Mouse (Mus musculus): Measurements from ENCODE around the gene Bbs7. TPM values are rescaled to one million over a fixed set of nuclear protein-coding genes. Genes with fewer than 3 reads are reported as not detected.

Gene Bbs7
- polyA plus RNA-seq, 1 experiment from 2014 or later = 9.9 TPM

DNA sequence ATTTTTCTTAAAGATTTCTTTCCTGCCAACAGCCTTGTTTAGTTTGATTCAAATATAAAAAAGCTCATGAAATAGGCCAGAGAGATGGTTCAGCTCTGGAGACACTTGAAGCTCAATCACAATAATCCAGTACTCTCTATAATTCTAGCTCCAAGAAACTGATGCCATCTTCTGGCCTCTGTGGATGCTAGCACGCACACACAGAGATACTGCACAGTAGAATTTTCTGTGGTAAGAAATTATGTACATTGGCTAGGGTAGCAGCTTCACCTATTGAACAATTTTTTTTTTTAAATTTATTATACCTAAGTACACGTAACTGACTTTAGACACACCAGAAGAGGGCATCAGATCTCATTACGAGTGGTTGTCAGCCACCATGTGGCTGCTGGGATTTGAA is 49.6 kb downstream of the Bbs7 start:
- Histone ChIP-seq H3K4me2 (no peak overlapping the region), H3K9ac (ENCODE audit: low read depth, low read length) (no peak overlapping the region), H3K27me3 (replicated peaks; ENCODE audit: control insufficient read depth, insufficient read depth, low read length) (no peaks in the 10 kb centered on the region), H3K36me3 (ENCODE audit: control insufficient read depth, insufficient read depth, low read length) (peaks cover 39% of the 10 kb centered on the region), H3K27ac (ENCODE audit: low read depth, low read length) (no peak overlapping the region), H3K9me3 (ENCODE audit: control insufficient read depth, low read length) (no peaks in the 10 kb centered on the region), H3K4me1 (replicated peaks; ENCODE audit: control insufficient read depth, insufficient read depth, low read length) (no peaks in the 10 kb centered on the region), H3K4me3 (ENCODE audit: low read depth, low read length) (no peak overlapping the region)
- DNase-seq (ENCODE audit: low spot score) (no peak), ATAC-seq (replicated peaks; ENCODE audit: low FRiP score) (no peak; the same call in 1 of the 2 replicates)
- WGBS = 90% methylated on average over 3 of the region's 3 CpGs

DNA sequence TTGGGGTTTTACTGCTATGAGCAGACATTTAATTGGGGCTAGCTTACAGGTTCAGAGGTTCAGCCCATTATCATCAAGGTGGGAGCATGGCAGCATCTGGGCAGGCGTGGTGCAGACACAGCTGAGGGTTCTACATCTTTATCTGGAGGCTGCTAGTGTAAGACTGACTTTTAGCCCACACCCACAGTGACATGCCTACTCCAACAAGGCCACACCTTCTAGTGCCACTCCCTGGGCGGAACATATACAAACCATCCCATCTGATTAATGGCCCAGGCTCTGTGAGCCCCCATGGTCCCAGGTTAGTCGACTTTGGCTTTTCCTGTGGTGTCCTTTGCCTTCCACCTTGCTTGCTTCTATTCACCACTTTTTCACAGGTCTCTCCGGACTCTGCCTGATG is 53.7 kb downstream of the Bbs7 start:
- Histone ChIP-seq H3K4me2 (no peak overlapping the region), H3K27ac (ENCODE audit: low read depth, low read length) (no peak overlapping the region), H3K9me3 (ENCODE audit: control insufficient read depth, low read length) (no peaks in the 10 kb centered on the region), H3K4me3 (ENCODE audit: low read depth, low read length) (no peak overlapping the region), H3K36me3 (ENCODE audit: control insufficient read depth, insufficient read depth, low read length) (peaks cover 34% of the 10 kb centered on the region), H3K9ac (ENCODE audit: low read depth, low read length) (no peak overlapping the region), H3K4me1 (replicated peaks; ENCODE audit: control insufficient read depth, insufficient read depth, low read length) (no peaks in the 10 kb centered on the region), H3K27me3 (replicated peaks; ENCODE audit: control insufficient read depth, insufficient read depth, low read length) (no peaks in the 10 kb centered on the region)
- WGBS = 68% methylated on average over 4 of the region's 4 CpGs
- ATAC-seq (replicated peaks; ENCODE audit: low FRiP score) (peak; percentile 82), DNase-seq (ENCODE audit: low spot score) (no peak)

DNA sequence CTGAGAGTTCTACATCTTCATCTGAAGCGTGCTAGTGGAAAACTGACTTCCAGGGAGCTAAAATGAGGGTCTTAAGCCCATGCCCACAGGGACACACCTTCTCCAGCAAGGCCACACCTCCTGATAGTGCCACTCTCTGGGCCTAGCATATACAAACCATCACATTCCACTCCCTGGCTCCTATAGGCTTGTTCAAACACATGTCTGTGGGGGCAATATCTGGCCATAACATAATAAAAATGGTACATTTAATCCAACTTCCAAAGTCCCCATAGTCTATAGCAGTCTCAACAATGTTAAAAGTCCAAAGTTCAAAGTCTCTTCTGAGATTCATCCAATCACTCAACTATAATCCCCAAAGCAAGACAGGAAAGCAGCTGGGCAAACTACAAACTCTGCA is 55.7 kb downstream of the Bbs7 start:
- no peak for DNase-seq (ENCODE audit: low spot score)
- Histone ChIP-seq H3K36me3 (ENCODE audit: control insufficient read depth, insufficient read depth, low read length) (peaks cover 29% of the 10 kb centered on the region), H3K4me3 (ENCODE audit: low read depth, low read length) (no peak overlapping the region), H3K4me2 (no peak overlapping the region), H3K9me3 (ENCODE audit: control insufficient read depth, low read length) (no peaks in the 10 kb centered on the region), H3K9ac (ENCODE audit: low read depth, low read length) (no peak overlapping the region), H3K27me3 (replicated peaks; ENCODE audit: control insufficient read depth, insufficient read depth, low read length) (no peaks in the 10 kb centered on the region), H3K4me1 (replicated peaks; ENCODE audit: control insufficient read depth, insufficient read depth, low read length) (no peaks in the 10 kb centered on the region), H3K27ac (ENCODE audit: low read depth, low read length) (no peak overlapping the region)
- 88% methylated on average over 1 of the region's 1 CpGs for WGBS
- no peak for ATAC-seq (replicated peaks; ENCODE audit: low FRiP score)

DNA sequence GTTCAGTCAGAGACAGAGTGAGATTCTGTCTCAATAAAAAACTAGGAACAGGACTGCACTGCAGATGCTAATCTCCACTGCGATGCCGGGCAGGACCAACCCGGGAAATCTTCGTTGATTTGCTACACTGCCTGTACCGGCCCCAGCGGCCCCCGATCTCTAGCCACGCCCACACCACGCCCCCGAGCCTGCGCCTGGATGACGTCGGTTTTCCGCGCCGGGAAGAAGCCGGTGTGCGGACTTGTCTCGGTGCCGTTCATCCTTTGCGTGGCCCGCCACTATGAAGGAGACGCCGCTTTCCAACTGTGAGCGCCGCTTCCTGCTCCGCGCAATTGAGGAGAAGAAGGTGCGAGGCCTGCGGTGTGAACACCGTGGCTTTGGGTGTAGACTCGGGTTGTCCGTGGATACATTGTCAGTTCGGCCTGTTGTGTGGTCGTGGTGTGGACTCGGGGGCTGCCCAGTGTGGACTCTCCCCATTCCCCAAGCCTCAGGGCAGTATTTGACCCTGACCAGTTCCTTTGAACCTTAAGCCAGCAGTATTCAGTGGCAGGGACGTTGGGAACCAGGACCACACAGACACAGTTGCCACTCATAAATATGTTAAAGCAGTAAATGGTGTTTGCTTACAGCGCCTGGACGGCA is 60.8 kb downstream of the Bbs7 start, which contains the start of gene Exosc9:
Gene Exosc9 (plus strand): TSS at position 201 of the 642 bp plus-strand sequence.
- H3K9me3 ChIP-seq (ENCODE audit: control insufficient read depth, low read length) = no peaks in the 10 kb centered on the region
- peak within 1 kb of the TSS; percentile 85 for H3K4me2 ChIP-seq
- WGBS = under 1% methylated on average over 39 of the region's 39 CpGs
- ATAC-seq (replicated peaks; ENCODE audit: low FRiP score) (peak; percentile 94), DNase-seq (ENCODE audit: low spot score) (peak; percentile 96)
- peak within 1 kb of the TSS; percentile 82 for H3K4me3 ChIP-seq (ENCODE audit: low read depth, low read length)
- peaks cover 5% of the 10 kb centered on the region; the same call in 1 of the 2 replicates for H3K4me1 ChIP-seq (replicated peaks; ENCODE audit: control insufficient read depth, insufficient read depth, low read length)
- H3K27ac ChIP-seq (ENCODE audit: low read depth, low read length) = no peak within 1 kb of the TSS
- H3K9ac ChIP-seq (ENCODE audit: low read depth, low read length) = peak within 1 kb of the TSS; percentile 70
- peaks cover 18% of the 10 kb centered on the region for H3K36me3 ChIP-seq (ENCODE audit: control insufficient read depth, insufficient read depth, low read length)
- no peaks in the 10 kb centered on the region for H3K27me3 ChIP-seq (replicated peaks; ENCODE audit: control insufficient read depth, insufficient read depth, low read length)

DNA sequence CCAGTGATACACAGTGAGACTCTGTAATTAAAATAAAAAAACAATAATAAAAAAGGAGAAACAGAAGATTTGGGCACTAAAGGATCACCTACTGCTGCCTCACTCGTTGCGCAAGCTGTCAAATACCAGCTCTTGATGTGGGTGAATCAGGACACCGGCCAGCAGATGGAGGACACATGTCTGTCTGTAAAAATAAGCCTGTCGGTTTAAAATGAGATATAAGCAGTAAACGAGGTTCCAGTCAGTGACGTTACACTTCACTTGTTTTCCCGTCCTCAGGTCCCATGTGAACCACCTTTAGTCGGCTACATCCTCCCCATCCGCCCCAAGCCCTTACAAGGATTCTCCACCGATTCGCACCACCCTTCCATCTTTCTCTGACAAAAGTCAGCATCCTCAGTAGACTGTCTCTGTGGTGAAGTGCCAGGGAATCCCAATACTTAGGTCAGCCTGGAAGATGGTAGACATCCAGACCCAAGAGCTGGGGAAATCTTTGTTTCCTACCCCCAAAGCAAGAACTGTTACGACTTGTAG is 61.4 kb downstream of the Bbs7 start:
- peaks cover 5% of the 10 kb centered on the region; the same call in 1 of the 2 replicates for H3K4me1 ChIP-seq (replicated peaks; ENCODE audit: control insufficient read depth, insufficient read depth, low read length)
- peak overlapping the region; percentile 70 for H3K9ac ChIP-seq (ENCODE audit: low read depth, low read length)
- H3K36me3 ChIP-seq (ENCODE audit: control insufficient read depth, insufficient read depth, low read length) = peaks cover 12% of the 10 kb centered on the region
- no peak overlapping the region for H3K27ac ChIP-seq (ENCODE audit: low read depth, low read length)
- no peaks in the 10 kb centered on the region for H3K27me3 ChIP-seq (replicated peaks; ENCODE audit: control insufficient read depth, insufficient read depth, low read length)
- peak overlapping the region; percentile 85 for H3K4me2 ChIP-seq
- H3K4me3 ChIP-seq (ENCODE audit: low read depth, low read length) = peak overlapping the region; percentile 82
- ATAC-seq (replicated peaks; ENCODE audit: low FRiP score) = peak; percentile 44
- H3K9me3 ChIP-seq (ENCODE audit: control insufficient read depth, low read length) = no peaks in the 10 kb centered on the region
- 22% methylated on average over 12 of the region's 12 CpGs for WGBS
- DNase-seq (ENCODE audit: low spot score) = no peak

DNA sequence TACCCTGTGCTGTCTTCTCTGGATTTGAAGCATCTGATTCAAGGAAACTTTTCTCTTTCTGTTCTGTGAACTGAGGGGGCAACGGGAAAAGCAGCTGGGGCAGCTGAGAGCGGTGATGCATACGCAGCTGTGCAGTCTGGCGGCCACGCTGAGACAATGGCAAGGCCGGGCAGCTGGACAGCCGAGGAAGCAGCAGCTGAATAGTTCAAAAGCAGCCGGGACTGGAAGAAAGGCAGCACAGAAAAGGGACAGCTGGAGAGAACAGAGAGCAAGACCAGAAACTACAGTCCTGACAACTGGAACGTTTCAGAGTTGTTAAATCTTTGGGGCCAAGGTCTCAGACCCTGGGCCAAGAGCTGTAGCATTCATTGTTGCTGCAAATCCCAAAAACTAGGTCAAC is 61.9 kb downstream of the Bbs7 start:
- Histone ChIP-seq H3K4me1 (replicated peaks; ENCODE audit: control insufficient read depth, insufficient read depth, low read length) (peaks cover 5% of the 10 kb centered on the region; the same call in 1 of the 2 replicates), H3K9me3 (ENCODE audit: control insufficient read depth, low read length) (no peaks in the 10 kb centered on the region), H3K36me3 (ENCODE audit: control insufficient read depth, insufficient read depth, low read length) (peaks cover 12% of the 10 kb centered on the region), H3K4me2 (peak overlapping the region; percentile 85; the same call in 1 of the 2 replicates), H3K4me3 (ENCODE audit: low read depth, low read length) (peak overlapping the region; percentile 5; the same call in 1 of the 2 replicates), H3K9ac (ENCODE audit: low read depth, low read length) (no peak overlapping the region), H3K27me3 (replicated peaks; ENCODE audit: control insufficient read depth, insufficient read depth, low read length) (no peaks in the 10 kb centered on the region), H3K27ac (ENCODE audit: low read depth, low read length) (no peak overlapping the region)
- 62% methylated on average over 9 of the region's 9 CpGs for WGBS
- no peak for ATAC-seq (replicated peaks; ENCODE audit: low FRiP score)
- DNase-seq (ENCODE audit: low spot score) = no peak

DNA sequence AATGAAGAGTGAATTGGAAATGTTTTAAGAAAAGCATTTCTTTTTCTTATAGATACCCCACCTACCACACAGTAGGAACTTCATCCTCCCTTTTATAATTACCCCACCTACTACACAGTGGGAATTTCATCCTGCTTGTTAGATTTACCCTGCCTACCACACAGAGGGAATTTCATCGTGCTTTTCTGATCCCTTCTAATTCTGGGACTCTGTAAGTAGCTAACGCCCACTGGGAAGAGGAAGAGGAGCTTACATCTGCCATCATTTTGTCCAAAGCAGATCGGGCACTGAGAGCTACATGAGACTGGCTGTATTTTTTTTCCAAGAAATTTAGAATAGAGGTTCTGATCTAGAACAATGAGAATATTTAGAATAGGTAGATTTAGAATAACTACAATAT is 68.3 kb downstream of the Bbs7 start:
- Histone ChIP-seq H3K27ac (ENCODE audit: low read depth, low read length) (no peak overlapping the region), H3K4me3 (ENCODE audit: low read depth, low read length) (no peak overlapping the region), H3K9ac (ENCODE audit: low read depth, low read length) (no peak overlapping the region), H3K27me3 (replicated peaks; ENCODE audit: control insufficient read depth, insufficient read depth, low read length) (no peaks in the 10 kb centered on the region), H3K9me3 (ENCODE audit: control insufficient read depth, low read length) (no peaks in the 10 kb centered on the region), H3K4me1 (replicated peaks; ENCODE audit: control insufficient read depth, insufficient read depth, low read length) (no peaks in the 10 kb centered on the region), H3K4me2 (no peak overlapping the region), H3K36me3 (ENCODE audit: control insufficient read depth, insufficient read depth, low read length) (no peaks in the 10 kb centered on the region)
- ATAC-seq (replicated peaks; ENCODE audit: low FRiP score) (no peak), DNase-seq (ENCODE audit: low spot score) (no peak)
- WGBS = 76% methylated on average over 3 of the region's 3 CpGs

DNA sequence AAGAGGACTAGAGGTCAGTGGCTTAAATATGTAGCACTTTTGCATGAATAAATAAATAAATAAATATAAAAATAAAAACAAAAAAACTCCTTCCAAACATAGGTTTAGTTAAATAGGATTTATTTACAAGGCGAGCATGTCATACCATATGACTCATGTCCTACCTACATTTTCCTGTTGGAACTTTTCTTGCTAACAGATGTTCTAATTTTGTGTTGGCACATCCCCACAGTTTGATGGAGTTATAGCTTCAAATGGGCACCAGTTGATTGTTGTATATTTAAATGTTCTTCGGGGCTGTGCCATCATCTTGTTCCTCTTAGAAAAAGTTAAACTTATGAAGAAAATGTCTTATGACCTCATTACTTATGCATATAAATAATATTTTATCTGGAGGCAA is 71.9 kb downstream of the Bbs7 start:
- no peaks in the 10 kb centered on the region for H3K4me1 ChIP-seq (replicated peaks; ENCODE audit: control insufficient read depth, insufficient read depth, low read length)

DNA sequence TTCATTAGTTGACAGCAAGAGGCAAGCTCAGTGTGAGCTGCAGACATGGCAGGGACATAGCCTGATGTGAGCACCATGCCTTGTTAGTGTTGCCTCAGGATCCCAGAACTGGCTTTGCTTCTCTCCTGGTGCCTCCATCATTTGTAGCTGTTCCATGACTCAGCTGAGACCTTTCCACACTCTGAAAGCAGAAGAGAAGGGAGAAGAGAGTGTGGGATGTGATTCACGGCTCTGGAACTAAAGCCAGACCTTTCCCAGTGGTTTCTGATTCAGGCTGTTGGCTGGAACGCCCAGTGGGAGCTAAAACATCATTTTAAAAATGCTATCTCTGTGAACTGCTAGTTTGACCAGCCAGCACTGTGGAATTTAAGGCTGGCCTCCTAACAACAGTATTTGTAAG is 72.5 kb downstream of the Bbs7 start:
- H3K9ac ChIP-seq (ENCODE audit: low read depth, low read length) = no peak overlapping the region
- H3K9me3 ChIP-seq (ENCODE audit: control insufficient read depth, low read length) = no peaks in the 10 kb centered on the region
- no peaks in the 10 kb centered on the region for H3K36me3 ChIP-seq (ENCODE audit: control insufficient read depth, insufficient read depth, low read length)
- ATAC-seq (replicated peaks; ENCODE audit: low FRiP score) (no peak), DNase-seq (ENCODE audit: low spot score) (no peak)
- no peaks in the 10 kb centered on the region for H3K4me1 ChIP-seq (replicated peaks; ENCODE audit: control insufficient read depth, insufficient read depth, low read length)
- no peak overlapping the region for H3K27ac ChIP-seq (ENCODE audit: low read depth, low read length)
- no peak overlapping the region for H3K4me3 ChIP-seq (ENCODE audit: low read depth, low read length)
- H3K27me3 ChIP-seq (replicated peaks; ENCODE audit: control insufficient read depth, insufficient read depth, low read length) = no peaks in the 10 kb centered on the region
- WGBS = 52% methylated on average over 2 of the region's 2 CpGs
- H3K4me2 ChIP-seq = no peak overlapping the region

More for the DNA sequence above, 71.9 kb downstream of the Bbs7 start:
- WGBS = 81% methylated on average over 2 of the region's 2 CpGs
- Histone ChIP-seq H3K27ac (ENCODE audit: low read depth, low read length) (no peak overlapping the region), H3K4me3 (ENCODE audit: low read depth, low read length) (no peak overlapping the region), H3K9me3 (ENCODE audit: control insufficient read depth, low read length) (no peaks in the 10 kb centered on the region), H3K9ac (ENCODE audit: low read depth, low read length) (no peak overlapping the region), H3K36me3 (ENCODE audit: control insufficient read depth, insufficient read depth, low read length) (no peaks in the 10 kb centered on the region), H3K4me2 (no peak overlapping the region), H3K27me3 (replicated peaks; ENCODE audit: control insufficient read depth, insufficient read depth, low read length) (no peaks in the 10 kb centered on the region)
- ATAC-seq (replicated peaks; ENCODE audit: low FRiP score) = no peak
- DNase-seq (ENCODE audit: low spot score) = no peak
